Mouse (Mus musculus): ENCODE measurements at regions not wholly inside any gene's neighbourhood (a gene's known extent, or its start where the extent isn't known, plus 50 kb on each side); places are given as distances from the start of the nearest gene placed in this dataset.

GRCm38 (mm10) chr14:71672481-71672880 is 819.2 kb downstream of the Gm9195 start:
- H3K4me3 ChIP-seq (replicated peaks; ENCODE audit: low read length) = no peak overlapping the region
- no peaks in the 10 kb centered on the region for H3K4me1 ChIP-seq (replicated peaks; ENCODE audit: low read depth, low read length)
- H3K27me3 ChIP-seq (ENCODE audit: insufficient read depth, low read length) = no peaks in the 10 kb centered on the region
- H3K9me3 ChIP-seq (ENCODE audit: low read length) = no peaks in the 10 kb centered on the region
- H3K36me3 ChIP-seq (ENCODE audit: insufficient read depth, low read length) = no peaks in the 10 kb centered on the region
- TF ChIP-seq CTCF (conservative IDR thresholded peaks at IDR 0.05; ENCODE audit: low read length) (no peak), POU5F1 (IDR thresholded peaks at IDR 0.05; ENCODE audit: borderline replicate concordance, low read length) (no peak), NANOG (IDR thresholded peaks at IDR 0.05; ENCODE audit: borderline replicate concordance, low read length) (no peak)

- Histone ChIP-seq H3K4me1 (replicated peaks; ENCODE audit: low read depth, low read length) (no peaks in the 10 kb centered on the region), H3K9me3 (ENCODE audit: low read length) (no peaks in the 10 kb centered on the region), H3K36me3 (ENCODE audit: insufficient read depth, low read length) (no peaks in the 10 kb centered on the region), H3K4me3 (replicated peaks; ENCODE audit: low read length) (no peak overlapping the region), H3K27me3 (ENCODE audit: insufficient read depth, low read length) (no peaks in the 10 kb centered on the region)
- TF ChIP-seq POU5F1 (IDR thresholded peaks at IDR 0.05; ENCODE audit: borderline replicate concordance, low read length) = no peak
- no peak for TF ChIP-seq NANOG (IDR thresholded peaks at IDR 0.05; ENCODE audit: borderline replicate concordance, low read length)
- TF ChIP-seq CTCF (conservative IDR thresholded peaks at IDR 0.05; ENCODE audit: low read length) = no peak
Measured at GRCm38 (mm10) chr14:71671994-71672393, 819.6 kb downstream of the Gm9195 start.

GRCm38 (mm10) chr14:71670435-71670834 is 821.2 kb downstream of the Gm9195 start:
- Histone ChIP-seq H3K4me1 (replicated peaks; ENCODE audit: low read depth, low read length) (no peaks in the 10 kb centered on the region), H3K9me3 (ENCODE audit: low read length) (no peaks in the 10 kb centered on the region), H3K36me3 (ENCODE audit: insufficient read depth, low read length) (no peaks in the 10 kb centered on the region), H3K4me3 (replicated peaks; ENCODE audit: low read length) (no peak overlapping the region), H3K27me3 (ENCODE audit: insufficient read depth, low read length) (no peaks in the 10 kb centered on the region)
- TF ChIP-seq CTCF (conservative IDR thresholded peaks at IDR 0.05; ENCODE audit: low read length) = no peak
- no peak for TF ChIP-seq POU5F1 (IDR thresholded peaks at IDR 0.05; ENCODE audit: borderline replicate concordance, low read length)
- no peak for TF ChIP-seq NANOG (IDR thresholded peaks at IDR 0.05; ENCODE audit: borderline replicate concordance, low read length)

- Histone ChIP-seq H3K4me3 (replicated peaks; ENCODE audit: low read length) (no peak overlapping the region), H3K4me1 (replicated peaks; ENCODE audit: low read depth, low read length) (no peaks in the 10 kb centered on the region), H3K36me3 (ENCODE audit: insufficient read depth, low read length) (no peaks in the 10 kb centered on the region), H3K27me3 (ENCODE audit: insufficient read depth, low read length) (no peaks in the 10 kb centered on the region), H3K9me3 (ENCODE audit: low read length) (no peaks in the 10 kb centered on the region)
- TF ChIP-seq NANOG (IDR thresholded peaks at IDR 0.05; ENCODE audit: borderline replicate concordance, low read length) = no peak
- TF ChIP-seq POU5F1 (IDR thresholded peaks at IDR 0.05; ENCODE audit: borderline replicate concordance, low read length) = no peak
- no peak for TF ChIP-seq CTCF (conservative IDR thresholded peaks at IDR 0.05; ENCODE audit: low read length)
Measured at GRCm38 (mm10) chr14:71666656-71667055, 825.0 kb downstream of the Gm9195 start.

- H3K9me3 ChIP-seq (ENCODE audit: low read length) = no peaks in the 10 kb centered on the region
- no peaks in the 10 kb centered on the region for H3K27me3 ChIP-seq (ENCODE audit: insufficient read depth, low read length)
- TF ChIP-seq NANOG (IDR thresholded peaks at IDR 0.05; ENCODE audit: borderline replicate concordance, low read length) (no peak), CTCF (conservative IDR thresholded peaks at IDR 0.05; ENCODE audit: low read length) (no peak), POU5F1 (IDR thresholded peaks at IDR 0.05; ENCODE audit: borderline replicate concordance, low read length) (no peak)
- no peaks in the 10 kb centered on the region for H3K4me1 ChIP-seq (replicated peaks; ENCODE audit: low read depth, low read length)
- H3K4me3 ChIP-seq (replicated peaks; ENCODE audit: low read length) = no peak overlapping the region
- H3K36me3 ChIP-seq (ENCODE audit: insufficient read depth, low read length) = no peaks in the 10 kb centered on the region
Measured at GRCm38 (mm10) chr14:71660166-71660565, 831.5 kb downstream of the Gm9195 start.

- no peak for TF ChIP-seq CTCF (conservative IDR thresholded peaks at IDR 0.05; ENCODE audit: low read length)
- no peak for TF ChIP-seq NANOG (IDR thresholded peaks at IDR 0.05; ENCODE audit: borderline replicate concordance, low read length)
- no peak for TF ChIP-seq POU5F1 (IDR thresholded peaks at IDR 0.05; ENCODE audit: borderline replicate concordance, low read length)
- no peaks in the 10 kb centered on the region for H3K9me3 ChIP-seq (ENCODE audit: low read length)
- no peaks in the 10 kb centered on the region for H3K4me1 ChIP-seq (replicated peaks; ENCODE audit: low read depth, low read length)
- no peaks in the 10 kb centered on the region for H3K27me3 ChIP-seq (ENCODE audit: insufficient read depth, low read length)
- no peaks in the 10 kb centered on the region for H3K36me3 ChIP-seq (ENCODE audit: insufficient read depth, low read length)
- H3K4me3 ChIP-seq (replicated peaks; ENCODE audit: low read length) = no peak overlapping the region
Measured at GRCm38 (mm10) chr14:71654785-71655627, 836.6 kb downstream of the Gm9195 start.

- Histone ChIP-seq H3K9me3 (ENCODE audit: low read length) (no peaks in the 10 kb centered on the region), H3K36me3 (ENCODE audit: insufficient read depth, low read length) (no peaks in the 10 kb centered on the region), H3K4me3 (replicated peaks; ENCODE audit: low read length) (no peak overlapping the region), H3K27me3 (ENCODE audit: insufficient read depth, low read length) (no peaks in the 10 kb centered on the region), H3K4me1 (replicated peaks; ENCODE audit: low read depth, low read length) (no peaks in the 10 kb centered on the region)
- TF ChIP-seq CTCF (conservative IDR thresholded peaks at IDR 0.05; ENCODE audit: low read length) (no peak), NANOG (IDR thresholded peaks at IDR 0.05; ENCODE audit: borderline replicate concordance, low read length) (no peak), POU5F1 (IDR thresholded peaks at IDR 0.05; ENCODE audit: borderline replicate concordance, low read length) (no peak)
Measured at GRCm38 (mm10) chr14:71642536-71642935, 849.1 kb downstream of the Gm9195 start.

GRCm38 (mm10) chr14:71639083-71639482 is 852.6 kb downstream of the Gm9195 start:
- Histone ChIP-seq H3K4me3 (replicated peaks; ENCODE audit: low read length) (no peak overlapping the region), H3K9me3 (ENCODE audit: low read length) (no peaks in the 10 kb centered on the region), H3K4me1 (replicated peaks; ENCODE audit: low read depth, low read length) (no peaks in the 10 kb centered on the region), H3K36me3 (ENCODE audit: insufficient read depth, low read length) (no peaks in the 10 kb centered on the region), H3K27me3 (ENCODE audit: insufficient read depth, low read length) (no peaks in the 10 kb centered on the region)
- TF ChIP-seq POU5F1 (IDR thresholded peaks at IDR 0.05; ENCODE audit: borderline replicate concordance, low read length) (no peak), NANOG (IDR thresholded peaks at IDR 0.05; ENCODE audit: borderline replicate concordance, low read length) (no peak), CTCF (conservative IDR thresholded peaks at IDR 0.05; ENCODE audit: low read length) (no peak)

Measured in E14TG2a.4 (cell line).